Mouse (Mus musculus): Measurements from ENCODE around the gene Mrgprf. TPM values are rescaled to one million over a fixed set of nuclear protein-coding genes. Genes with fewer than 3 reads are reported as not detected.

Mrgprf gene
- polyA plus RNA-seq, 1 experiment = not detected

GRCm38 (mm10) chr7:145340248-145340904 is 39.7 kb downstream of the Mrgprf start:
- TF ChIP-seq CTCF (IDR thresholded peaks at IDR 0.05; ENCODE audit: insufficient read depth, low read depth, low read length) (no peak), POLR2A (IDR thresholded peaks at IDR 0.05; ENCODE audit: insufficient read depth, low read depth, low read length) (no peak)
- Histone ChIP-seq H3K4me1 (ENCODE audit: control insufficient read depth, insufficient read depth, low read length) (no peaks in the 10 kb centered on the region), H3K27ac (ENCODE audit: insufficient read depth, low read depth, low read length) (no peak overlapping the region), H3K4me3 (ENCODE audit: insufficient read depth, low read depth, low read length) (no peak overlapping the region)
- WGBS = 91% methylated on average over 5 of the region's 5 CpGs

Other genes starting within 250 kb of the Mrgprf start
- gene 1810010D01Rik, start 92.7 kb upstream of the Mrgprf start, polyA plus RNA-seq (2012; ENCODE audit: insufficient read depth, insufficient read length, low replicate concordance, missing spikeins) = not detected in 2 replicates
- gene Tpcn2, start 16.8 kb upstream of the Mrgprf start, polyA plus RNA-seq (2012; ENCODE audit: insufficient read depth, insufficient read length, low replicate concordance, missing spikeins) = not detected in 2 replicates
- gene Mrgprd, start 14.0 kb downstream of the Mrgprf start, polyA plus RNA-seq (2012; ENCODE audit: insufficient read depth, insufficient read length, low replicate concordance, missing spikeins) = not detected in 2 replicates

Measured in olfactory bulb, adult 2 months (tissue).